Mouse (Mus musculus): ENCODE measurements around the gene Afg3l1. TPM values are rescaled to one million over a fixed set of nuclear protein-coding genes. Genes with fewer than 3 reads are reported as not detected.
A peak's percentile ranks its signal among the peaks of the same experiment; 100 is the strongest.
"Not testable (repeated sequence)": the region's sequence is repeated elsewhere in the genome, so short reads cannot be mapped to it uniquely, and the experiment has no call there.

Gene Afg3l1
- polyA plus RNA-seq, 1 experiment from 2014 or later = 51.2 TPM

- Histone ChIP-seq H3K27ac (no peak overlapping the region), H3K36me3 (peaks cover 61% of the 10 kb centered on the region), H3K4me1 (replicated peaks) (no peaks in the 10 kb centered on the region), H3K4me3 (replicated peaks) (no peak overlapping the region), H3K9me3 (no peaks in the 10 kb centered on the region), H3K4me2 (replicated peaks) (no peak overlapping the region), H3K27me3 (replicated peaks) (no peaks in the 10 kb centered on the region), H3K9ac (no peak overlapping the region)
- WGBS = 88% methylated on average over 25 of the region's 25 CpGs
- ATAC-seq = no peak
Observed at GRCm38 (mm10) chr8:123527720-123528489, 50.2 kb downstream of the Afg3l1 start.

GRCm38 (mm10) chr8:123536242-123536989, 58.7 kb downstream of the Afg3l1 start:
- H3K4me3 ChIP-seq (replicated peaks) = no peak overlapping the region
- H3K4me1 ChIP-seq (replicated peaks) = no peaks in the 10 kb centered on the region
- 83% methylated on average over 9 of the region's 9 CpGs for WGBS
- no peaks in the 10 kb centered on the region for H3K9me3 ChIP-seq
- H3K27me3 ChIP-seq (replicated peaks) = 0 out of 2 replicates have a peak, but pooled peaks cover 4% of the 10 kb centered on the region
- H3K27ac ChIP-seq = no peak overlapping the region
- H3K4me2 ChIP-seq (replicated peaks) = no peak overlapping the region
- peaks cover 35% of the 10 kb centered on the region for H3K36me3 ChIP-seq
- 0 out of 2 replicates have a peak, but pooled peaks have one; percentile 4 for ATAC-seq
- H3K9ac ChIP-seq = no peak overlapping the region

- ATAC-seq = peak; percentile 31; the same call in 1 of the 2 replicates
- 30% methylated on average over 6 of the region's 10 CpGs for WGBS
- Histone ChIP-seq H3K9ac (no peak overlapping the region), H3K9me3 (no peaks in the 10 kb centered on the region), H3K4me3 (replicated peaks) (no peak overlapping the region), H3K36me3 (peaks cover 32% of the 10 kb centered on the region), H3K4me1 (replicated peaks) (no peaks in the 10 kb centered on the region), H3K27me3 (replicated peaks) (0 out of 2 replicates have a peak, but pooled peaks cover 4% of the 10 kb centered on the region), H3K4me2 (replicated peaks) (no peak overlapping the region), H3K27ac (no peak overlapping the region)
Observed at GRCm38 (mm10) chr8:123536990-123537380, 59.3 kb downstream of the Afg3l1 start.

DNA sequence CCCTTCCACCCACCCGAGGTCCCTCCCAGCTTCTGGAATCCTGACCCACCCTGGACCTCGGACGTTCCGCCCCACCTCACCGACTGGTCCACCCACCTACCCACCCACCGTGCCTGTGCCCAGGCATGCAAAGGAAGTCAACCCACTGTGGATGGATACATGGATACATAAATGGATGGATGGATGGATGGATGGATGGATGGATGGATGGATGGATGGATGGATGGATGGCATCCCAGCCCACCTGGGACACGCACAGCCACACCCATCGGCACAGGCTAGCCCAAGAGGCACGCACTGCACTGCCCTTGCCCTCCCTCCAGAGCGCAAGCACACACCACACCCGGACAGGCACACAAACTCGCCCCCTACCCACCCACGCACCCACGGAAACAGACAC, 59.9 kb downstream of the Afg3l1 start:
- H3K4me3 ChIP-seq (replicated peaks); H3K4me2 ChIP-seq (replicated peaks); H3K27ac ChIP-seq; H3K27me3 ChIP-seq (replicated peaks); ATAC-seq; H3K9me3 ChIP-seq; H3K4me1 ChIP-seq (replicated peaks); H3K9ac ChIP-seq: not testable (repeated sequence)
- H3K36me3 ChIP-seq = peaks cover 27% of the 10 kb centered on the region
- WGBS = 72% methylated on average over 7 of the region's 14 CpGs

Other genes starting within 250 kb of the Afg3l1 start
- 5.4 and 5.5 TPM in 2 replicates for gene Spata2l, start 241.7 kb upstream of the Afg3l1 start, polyA plus RNA-seq (2015; fragmentation: Nextera tagmentation; extraction: Ambion mirVana)
- 18.2 and 18.4 TPM in 2 replicates for gene Zfp276, start 223.7 kb upstream of the Afg3l1 start, polyA plus RNA-seq (2015; fragmentation: Nextera tagmentation; extraction: Ambion mirVana)
- gene Vps9d1, start 223.6 kb upstream of the Afg3l1 start, polyA plus RNA-seq (2015; fragmentation: Nextera tagmentation; extraction: Ambion mirVana) = 15.3 and 18.4 TPM in 2 replicates
- 19.5 and 21.8 TPM in 2 replicates for gene Fanca, start 159.3 kb upstream of the Afg3l1 start, polyA plus RNA-seq (2015; fragmentation: Nextera tagmentation; extraction: Ambion mirVana)
- gene Spire2, start 145.2 kb upstream of the Afg3l1 start, polyA plus RNA-seq (2015; fragmentation: Nextera tagmentation; extraction: Ambion mirVana) = 3.9 and 4.4 TPM in 2 replicates
- gene Tcf25, start 104.2 kb upstream of the Afg3l1 start, polyA plus RNA-seq (2015; fragmentation: Nextera tagmentation; extraction: Ambion mirVana) = 147 and 170 TPM in 2 replicates
- gene Mc1r, start 70.8 kb upstream of the Afg3l1 start, polyA plus RNA-seq (2015; fragmentation: Nextera tagmentation; extraction: Ambion mirVana) = 0.04 TPM in 1 of 2 replicates, not detected in the other
- 59.1 and 63.8 TPM in 2 replicates for gene Tubb3, start 66.5 kb upstream of the Afg3l1 start, polyA plus RNA-seq (2015; fragmentation: Nextera tagmentation; extraction: Ambion mirVana)
- 26.0 and 26.4 TPM in 2 replicates for gene Def8, start 54.4 kb upstream of the Afg3l1 start, polyA plus RNA-seq (2015; fragmentation: Nextera tagmentation; extraction: Ambion mirVana)
- gene Dbndd1, start 37.6 kb downstream of the Afg3l1 start, polyA plus RNA-seq (2015; fragmentation: Nextera tagmentation; extraction: Ambion mirVana) = 2.6 and 2.7 TPM in 2 replicates
- gene Gas8, start 40.9 kb downstream of the Afg3l1 start, polyA plus RNA-seq (2015; fragmentation: Nextera tagmentation; extraction: Ambion mirVana) = 20.3 and 21.7 TPM in 2 replicates
- 6.4 and 7.6 TPM in 2 replicates for gene Rhou, start 176.0 kb downstream of the Afg3l1 start, polyA plus RNA-seq (2015; fragmentation: Nextera tagmentation; extraction: Ambion mirVana)

All from intestine, embryonic 15.5 days (tissue).